Mouse (Mus musculus): ENCODE data around the gene Capn11. TPM values are rescaled to one million over a fixed set of nuclear protein-coding genes. Genes with fewer than 3 reads are reported as not detected.

Capn11 gene
- total RNA-seq, 2 experiments from 2014 or later, result 0.21 to 0.66 TPM

- no peak for DNase-seq (ENCODE audit: low spot score)
Measured at GRCm38 (mm10) chr17:45582715-45583355, 76.3 kb downstream of the Capn11 start.

- DNase-seq (ENCODE audit: low spot score), result no peak
Measured at GRCm38 (mm10) chr17:45582188-45582587, 76.9 kb downstream of the Capn11 start.

- peak; percentile 77 for DNase-seq (ENCODE audit: low spot score)
Measured at GRCm38 (mm10) chr17:45581567-45581983, 77.5 kb downstream of the Capn11 start.

DNA sequence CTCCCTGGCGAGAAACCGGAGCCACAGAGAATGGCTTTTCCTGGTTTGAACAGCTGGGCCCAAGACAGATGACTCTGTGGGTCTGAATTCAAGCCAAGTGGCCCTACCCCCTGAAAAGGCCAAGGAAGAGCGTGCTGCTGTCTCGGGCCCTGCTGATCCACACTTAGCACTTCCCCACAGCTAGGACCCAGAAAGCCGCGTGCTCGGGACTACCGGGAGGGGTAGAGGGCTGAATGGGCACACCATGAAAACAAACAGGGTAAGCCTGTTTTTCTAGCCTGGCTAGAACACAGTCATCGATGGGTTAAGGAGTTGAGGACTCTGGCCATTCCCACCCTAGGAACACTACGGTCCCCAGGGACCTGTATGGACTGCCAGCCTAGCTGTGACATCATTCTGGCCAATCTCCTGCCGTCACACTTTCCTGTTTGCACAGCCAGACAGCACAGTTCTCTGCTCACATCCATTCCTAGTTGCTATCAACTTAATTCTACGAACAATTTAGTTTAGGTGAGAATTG, 78.1 kb downstream of the Capn11 start:
- peak; percentile 52 for DNase-seq (ENCODE audit: low spot score)

Other genes starting within 250 kb of the Capn11 start
- 10 to 100 TPM; 37.2 to 38.9 TPM for gene Cdc5l, start 225.6 kb downstream of the Capn11 start, total RNA-seq (2021)
- gene Spats1, start 183.9 kb downstream of the Capn11 start, total RNA-seq (2021), result not detected
- gene Aars2, start 152.5 kb downstream of the Capn11 start, total RNA-seq (2021), result 10 to 100 TPM; 12.8 to 14.1 TPM
- not detected for gene Tcte1, start 135.9 kb downstream of the Capn11 start, total RNA-seq (2021)
- gene Tmem151b, start 109.6 kb downstream of the Capn11 start, total RNA-seq (2021), result not detected
- under 1 TPM; 0.30 to 0.47 TPM for gene Nfkbie, start 103.6 kb downstream of the Capn11 start, total RNA-seq (2021)
- 10 to 100 TPM; 16.2 to 17.7 TPM for gene Slc35b2, start 95.5 kb downstream of the Capn11 start, total RNA-seq (2021)
- 1,000 to 10,000 TPM; 1,074 to 1,224 TPM for gene Hsp90ab1, start 86.1 kb downstream of the Capn11 start, total RNA-seq (2021)
- gene Slc29a1, start 59.7 kb downstream of the Capn11 start, total RNA-seq (2021), result 10 to 100 TPM; 31.9 to 32.4 TPM
- not detected for gene Mymx, start 57.2 kb downstream of the Capn11 start, total RNA-seq (2021)
- 100 to 1,000 TPM; 119 to 165 TPM for gene Mrpl14, start 27.0 kb upstream of the Capn11 start, total RNA-seq (2021)
- gene Tmem63b, start 27.6 kb upstream of the Capn11 start, total RNA-seq (2021), result 10 to 100 TPM; 65.0 to 70.8 TPM
- not detected for gene 1600014C23Rik, start 74.5 kb upstream of the Capn11 start, total RNA-seq (2021)